Mouse (Mus musculus): Measurements from ENCODE around the gene Ep300.

DNA sequence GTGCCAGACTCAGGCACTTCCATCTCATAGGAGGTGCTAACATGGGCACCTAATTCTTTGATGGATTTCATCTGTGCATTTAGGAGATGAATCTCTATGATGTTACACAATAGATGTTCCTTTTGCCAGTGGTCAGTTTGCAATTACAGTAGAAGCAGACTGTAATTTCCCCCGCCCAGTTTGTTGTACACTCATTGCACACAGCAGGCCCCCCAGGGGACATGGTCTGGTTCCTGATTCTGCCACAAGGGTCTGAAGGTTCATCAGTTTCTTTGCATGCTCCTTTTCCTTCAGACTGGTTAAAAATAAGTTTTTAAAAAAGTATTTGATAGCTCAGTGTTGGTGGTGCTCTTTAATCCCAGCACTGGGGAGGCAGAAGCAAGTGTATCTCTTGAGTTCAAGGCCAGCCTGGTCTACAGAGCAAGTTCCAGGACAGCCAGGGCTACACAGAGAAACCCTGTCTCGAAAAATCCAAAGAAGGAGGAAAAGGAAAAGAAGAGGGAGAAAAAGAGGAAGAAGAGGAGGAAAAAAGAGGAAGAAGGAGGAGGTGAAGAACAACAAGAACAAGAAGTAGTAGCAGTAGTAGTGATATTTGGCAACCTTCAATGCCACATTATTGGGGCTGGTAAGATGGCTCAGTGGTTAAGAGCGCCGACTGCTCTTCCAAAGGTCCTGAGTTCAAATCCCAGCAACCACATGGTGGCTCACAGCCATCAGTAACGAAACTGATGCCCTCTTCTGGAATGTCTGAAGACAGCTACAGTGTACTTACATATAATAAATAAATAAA lies 39.6 kb upstream of the Ep300 start:
- TF ChIP-seq MYOD1 (IDR thresholded peaks at IDR 0.05; ENCODE audit: control insufficient read depth, insufficient read length, low read depth) (no peak), CTCF (IDR thresholded peaks at IDR 0.05; ENCODE audit: control insufficient read depth, insufficient read depth, insufficient read length) (no peak), CEBPB (IDR thresholded peaks at IDR 0.05; ENCODE audit: low read depth) (no peak), USF1 (IDR thresholded peaks at IDR 0.05; ENCODE audit: low read depth) (no peak), MAX (IDR thresholded peaks at IDR 0.05) (no peak), FOSL1 (IDR thresholded peaks at IDR 0.05; ENCODE audit: insufficient read depth, low read length, poor library complexity, severe bottlenecking) (no peak), MYOG (IDR thresholded peaks at IDR 0.05; ENCODE audit: control insufficient read depth, extremely low read depth, insufficient read length) (no peak)
